Mouse (Mus musculus): ENCODE measurements at regions not wholly inside any gene's neighbourhood (a gene's known extent, or its start where the extent isn't known, plus 50 kb on each side); places are given as distances from the start of the nearest gene placed in this dataset.

- Histone ChIP-seq H3K4me1 (ENCODE audit: control insufficient read depth, insufficient read depth, low read length) (no peaks in the 10 kb centered on the region), H3K79me2 (replicated peaks; ENCODE audit: control insufficient read depth, insufficient read depth, low read length) (no peaks in the 10 kb centered on the region), H3K27ac (no peak overlapping the region), H3K27me3 (ENCODE audit: control insufficient read depth, insufficient read depth, low read length) (no peaks in the 10 kb centered on the region), H3K36me3 (ENCODE audit: control insufficient read depth, insufficient read depth, low read length) (no peaks in the 10 kb centered on the region), H3K4me3 (no peak overlapping the region), H3K9ac (ENCODE audit: low read depth, low read length) (no peak overlapping the region)
- no peak for TF ChIP-seq EP300 (IDR thresholded peaks at IDR 0.05; ENCODE audit: insufficient read depth, low read depth, low read length)
- TF ChIP-seq POLR2A (IDR thresholded peaks at IDR 0.05; ENCODE audit: insufficient read depth, low read depth, low read length): no peak
- TF ChIP-seq CTCF (IDR thresholded peaks at IDR 0.05): no peak
- intact Hi-C loops (cut with DNase I): no loop called here
- DNase-seq: no peak
- 79% methylated on average over 3 of the region's 3 CpGs for WGBS
Observed at GRCm38 (mm10) chr13:25857096-25857495, 586.8 kb upstream of the Nrsn1 start.

- 92% methylated on average over 2 of the region's 2 CpGs for WGBS
- H3K36me3 ChIP-seq (ENCODE audit: control insufficient read depth, insufficient read depth, low read length): no peaks in the 10 kb centered on the region
- H3K4me3 ChIP-seq: no peak overlapping the region
- TF ChIP-seq CTCF (IDR thresholded peaks at IDR 0.05): no peak
- no peak for TF ChIP-seq POLR2A (IDR thresholded peaks at IDR 0.05; ENCODE audit: insufficient read depth, low read depth, low read length)
- TF ChIP-seq EP300 (IDR thresholded peaks at IDR 0.05; ENCODE audit: insufficient read depth, low read depth, low read length): no peak
- no peak overlapping the region for H3K27ac ChIP-seq
- no peaks in the 10 kb centered on the region for H3K79me2 ChIP-seq (replicated peaks; ENCODE audit: control insufficient read depth, insufficient read depth, low read length)
- H3K4me1 ChIP-seq (ENCODE audit: control insufficient read depth, insufficient read depth, low read length): no peaks in the 10 kb centered on the region
- no peak for DNase-seq
- H3K27me3 ChIP-seq (ENCODE audit: control insufficient read depth, insufficient read depth, low read length): no peaks in the 10 kb centered on the region
- intact Hi-C loops (cut with DNase I): no loop called here
- H3K9ac ChIP-seq (ENCODE audit: low read depth, low read length): no peak overlapping the region
Observed at GRCm38 (mm10) chr13:25856549-25856948, 586.2 kb upstream of the Nrsn1 start.

- no peak overlapping the region for H3K9ac ChIP-seq (ENCODE audit: low read depth, low read length)
- no peaks in the 10 kb centered on the region for H3K4me1 ChIP-seq (ENCODE audit: control insufficient read depth, insufficient read depth, low read length)
- DNase-seq: no peak
- intact Hi-C loops (cut with DNase I): no loop called here
- 69% methylated on average over 4 of the region's 4 CpGs for WGBS
- no peaks in the 10 kb centered on the region for H3K27me3 ChIP-seq (ENCODE audit: control insufficient read depth, insufficient read depth, low read length)
- no peak overlapping the region for H3K4me3 ChIP-seq
- no peaks in the 10 kb centered on the region for H3K36me3 ChIP-seq (ENCODE audit: control insufficient read depth, insufficient read depth, low read length)
- TF ChIP-seq POLR2A (IDR thresholded peaks at IDR 0.05; ENCODE audit: insufficient read depth, low read depth, low read length) (no peak), EP300 (IDR thresholded peaks at IDR 0.05; ENCODE audit: insufficient read depth, low read depth, low read length) (no peak), CTCF (IDR thresholded peaks at IDR 0.05) (no peak)
- no peaks in the 10 kb centered on the region for H3K79me2 ChIP-seq (replicated peaks; ENCODE audit: control insufficient read depth, insufficient read depth, low read length)
- no peak overlapping the region for H3K27ac ChIP-seq
Observed at GRCm38 (mm10) chr13:25848156-25848555, 577.9 kb upstream of the Nrsn1 start.

GRCm38 (mm10) chr13:25838237-25838636, 567.9 kb upstream of the Nrsn1 start:
- H3K27me3 ChIP-seq (ENCODE audit: control insufficient read depth, insufficient read depth, low read length): no peaks in the 10 kb centered on the region
- 77% methylated on average over 4 of the region's 4 CpGs for WGBS
- H3K4me1 ChIP-seq (ENCODE audit: control insufficient read depth, insufficient read depth, low read length): no peaks in the 10 kb centered on the region
- H3K79me2 ChIP-seq (replicated peaks; ENCODE audit: control insufficient read depth, insufficient read depth, low read length): no peaks in the 10 kb centered on the region
- intact Hi-C loops (cut with DNase I): no loop called here
- H3K36me3 ChIP-seq (ENCODE audit: control insufficient read depth, insufficient read depth, low read length): no peaks in the 10 kb centered on the region
- H3K4me3 ChIP-seq: no peak overlapping the region
- TF ChIP-seq CTCF (IDR thresholded peaks at IDR 0.05) (no peak), POLR2A (IDR thresholded peaks at IDR 0.05; ENCODE audit: insufficient read depth, low read depth, low read length) (no peak), EP300 (IDR thresholded peaks at IDR 0.05; ENCODE audit: insufficient read depth, low read depth, low read length) (no peak)
- H3K27ac ChIP-seq: no peak overlapping the region
- H3K9ac ChIP-seq (ENCODE audit: low read depth, low read length): no peak overlapping the region
- DNase-seq: no peak

- H3K27me3 ChIP-seq (ENCODE audit: control insufficient read depth, insufficient read depth, low read length): no peaks in the 10 kb centered on the region
- no peak overlapping the region for H3K4me3 ChIP-seq
- no peaks in the 10 kb centered on the region for H3K79me2 ChIP-seq (replicated peaks; ENCODE audit: control insufficient read depth, insufficient read depth, low read length)
- DNase-seq: no peak
- H3K4me1 ChIP-seq (ENCODE audit: control insufficient read depth, insufficient read depth, low read length): no peaks in the 10 kb centered on the region
- TF ChIP-seq POLR2A (IDR thresholded peaks at IDR 0.05; ENCODE audit: insufficient read depth, low read depth, low read length) (no peak), EP300 (IDR thresholded peaks at IDR 0.05; ENCODE audit: insufficient read depth, low read depth, low read length) (no peak), CTCF (IDR thresholded peaks at IDR 0.05) (no peak)
- H3K36me3 ChIP-seq (ENCODE audit: control insufficient read depth, insufficient read depth, low read length): no peaks in the 10 kb centered on the region
- no peak overlapping the region for H3K27ac ChIP-seq
- WGBS: 65% methylated on average over 8 of the region's 8 CpGs
- intact Hi-C loops (cut with DNase I): no loop called here
- H3K9ac ChIP-seq (ENCODE audit: low read depth, low read length): no peak overlapping the region
Observed at GRCm38 (mm10) chr13:25829146-25829924, 559.0 kb upstream of the Nrsn1 start.

GRCm38 (mm10) chr13:25808564-25809253, 538.4 kb upstream of the Nrsn1 start:
- Histone ChIP-seq H3K4me1 (ENCODE audit: control insufficient read depth, insufficient read depth, low read length) (no peaks in the 10 kb centered on the region; the same call in 1 of the 2 replicates), H3K36me3 (ENCODE audit: control insufficient read depth, insufficient read depth, low read length) (no peaks in the 10 kb centered on the region; the same call in 1 of the 2 replicates), H3K27ac (no peak overlapping the region), H3K27me3 (ENCODE audit: control insufficient read depth, insufficient read depth, low read length) (no peaks in the 10 kb centered on the region), H3K9ac (ENCODE audit: low read depth, low read length) (no peak overlapping the region), H3K79me2 (replicated peaks; ENCODE audit: control insufficient read depth, insufficient read depth, low read length) (no peaks in the 10 kb centered on the region), H3K4me3 (no peak overlapping the region)
- intact Hi-C loops (cut with DNase I): no loop called here
- 25% methylated on average over 2 of the region's 2 CpGs for WGBS
- TF ChIP-seq CTCF (IDR thresholded peaks at IDR 0.05) (no peak), EP300 (IDR thresholded peaks at IDR 0.05; ENCODE audit: insufficient read depth, low read depth, low read length) (no peak), POLR2A (IDR thresholded peaks at IDR 0.05; ENCODE audit: insufficient read depth, low read depth, low read length) (no peak)
- DNase-seq: no peak
